Mouse (Mus musculus) thymus, postnatal 0 days (tissue): ENCODE results near the gene Clic3. TPM values are rescaled to one million over a fixed set of nuclear protein-coding genes. Genes with fewer than 3 reads are reported as not detected.
A peak's percentile ranks its signal among the peaks of the same experiment; 100 is the strongest.

ENCODE experiments used
- DNase-seq: peaks from one replicate; pipeline ENCODE4 v3.0.0-alpha.2; 2015; ENCODE audit warnings: low spot score
- polyA plus RNA-seq: library from polyadenylated mRNA; unstranded; fragments of >200 nt; fragmentation: Nextera tagmentation; extraction: Ambion mirVana; gene quantifications from 2 replicates; pipeline ENCODE4 v1.2.1, GENCODE M21; 2015

Gene Clic3
- polyA plus RNA-seq, 1 experiment from 2014 or later: 4.7 TPM

GRCm38 (mm10) chr2:25441067-25441466 lies 15.6 kb upstream of the Clic3 start:
- no peak for DNase-seq

GRCm38 (mm10) chr2:25442682-25443081 lies 14.0 kb upstream of the Clic3 start:
- no peak for DNase-seq

- no peak for DNase-seq
Observed at GRCm38 (mm10) chr2:25450853-25451647, 5.6 kb upstream of the Clic3 start.

- DNase-seq: no peak
Observed at GRCm38 (mm10) chr2:25452951-25453350, 3.7 kb upstream of the Clic3 start.

- no peak for DNase-seq
Observed at GRCm38 (mm10) chr2:25457022-25457896, 621 bp downstream of the Clic3 start.

GRCm38 (mm10) chr2:25458911-25459310 lies 2.3 kb downstream of the Clic3 start:
- no peak for DNase-seq

- no peak for DNase-seq
Observed at GRCm38 (mm10) chr2:25460135-25460534, 3.5 kb downstream of the Clic3 start.

- DNase-seq: peak; percentile 99
Observed at GRCm38 (mm10) chr2:25460551-25461309, 4.1 kb downstream of the Clic3 start, which contains the start of gene Paxx. Paxx (minus strand) TSS chr2:25461094.

GRCm38 (mm10) chr2:25461407-25461806 lies 4.8 kb downstream of the Clic3 start:
- no peak for DNase-seq

- DNase-seq: no peak
Observed at GRCm38 (mm10) chr2:25463630-25464029, 7.0 kb downstream of the Clic3 start.

- DNase-seq: peak; percentile 8
Observed at GRCm38 (mm10) chr2:25465256-25465655, 8.6 kb downstream of the Clic3 start.

GRCm38 (mm10) chr2:25465816-25466635 lies 9.4 kb downstream of the Clic3 start:
- peak; percentile 90 for DNase-seq

- DNase-seq: no peak
Observed at GRCm38 (mm10) chr2:25467606-25468303, 11.1 kb downstream of the Clic3 start.

GRCm38 (mm10) chr2:25468962-25469915 lies 12.6 kb downstream of the Clic3 start:
- no peak for DNase-seq

- DNase-seq: no peak
Observed at GRCm38 (mm10) chr2:25469969-25470368, 13.3 kb downstream of the Clic3 start, which contains the start of gene Ptgds. Ptgds (minus strand) TSS chr2:25470046.

GRCm38 (mm10) chr2:25472550-25472949 lies 15.9 kb downstream of the Clic3 start:
- no peak for DNase-seq

GRCm38 (mm10) chr2:25477541-25477940 lies 20.9 kb downstream of the Clic3 start:
- DNase-seq: no peak

GRCm38 (mm10) chr2:25477967-25478675 lies 21.5 kb downstream of the Clic3 start:
- DNase-seq: no peak
